Mouse (Mus musculus): ENCODE measurements at regions not wholly inside any gene's neighbourhood (a gene's known extent, or its start where the extent isn't known, plus 50 kb on each side); places are given as distances from the start of the nearest gene placed in this dataset.

GRCm38 (mm10) chr16:87783561-87784304 is 85.0 kb downstream of the Bach1 start:
- intact Hi-C loops (cut with DNase I): no loop called here
- no peak for DNase-seq

GRCm38 (mm10) chr16:87784405-87784994 is 85.8 kb downstream of the Bach1 start:
- intact Hi-C loops (cut with DNase I): no loop called here
- DNase-seq: no peak

GRCm38 (mm10) chr16:87789539-87789938 is 90.8 kb downstream of the Bach1 start:
- DNase-seq: no peak
- intact Hi-C loops (cut with DNase I): no loop called here

- intact Hi-C loops (cut with DNase I): no loop called here
- no peak for DNase-seq
These were observed 91.2 kb downstream of the Bach1 start for GRCm38 (mm10) chr16:87789957-87790356.

GRCm38 (mm10) chr16:87796514-87797248 is 97.9 kb downstream of the Bach1 start:
- peak; percentile 90 for DNase-seq
- intact Hi-C loops (cut with DNase I): no loop called here

GRCm38 (mm10) chr16:87802317-87802716 is 103.6 kb downstream of the Bach1 start:
- DNase-seq: peak; percentile 22
- intact Hi-C loops (cut with DNase I): no loop called here

GRCm38 (mm10) chr16:87817590-87817989 is 118.8 kb downstream of the Bach1 start:
- intact Hi-C loops (cut with DNase I): no loop called here

GRCm38 (mm10) chr16:87834296-87834695 is 135.6 kb downstream of the Bach1 start:
- intact Hi-C loops (cut with DNase I): no loop called here

More at GRCm38 (mm10) chr16:87817590-87817989, 118.8 kb downstream of the Bach1 start:
- no peak for DNase-seq

GRCm38 (mm10) chr16:87840949-87841546 is 142.3 kb downstream of the Bach1 start:
- intact Hi-C loops (cut with DNase I): loop anchor here (2.0 to 10.0 kb wide), 2 partner anchors 362 to 1924 kb away; no protein-coding TSS in a partner anchor

More at GRCm38 (mm10) chr16:87834296-87834695, 135.6 kb downstream of the Bach1 start:
- no peak for DNase-seq

More at GRCm38 (mm10) chr16:87840949-87841546, 142.3 kb downstream of the Bach1 start:
- DNase-seq: peak; percentile 76

Data from left cerebral cortex, postnatal 4 days (tissue).